Mouse (Mus musculus): ENCODE measurements around the gene Telo2. TPM values are rescaled to one million over a fixed set of nuclear protein-coding genes. Genes with fewer than 3 reads are reported as not detected.

The Telo2 gene
- total RNA-seq, 2 experiments from 2014 or later, result 38.9 to 77.5 TPM

GRCm38 (mm10) chr17:25110590-25110989 is 5.2 kb downstream of the Telo2 start:
- ATAC-seq (replicated peaks; ENCODE audit: low FRiP score, low TSS enrichment, poor library complexity, severe bottlenecking), result no peak

GRCm38 (mm10) chr17:25109578-25109977 is 6.2 kb downstream of the Telo2 start:
- ATAC-seq (replicated peaks; ENCODE audit: low FRiP score, low TSS enrichment, poor library complexity, severe bottlenecking), result peak; percentile 60

GRCm38 (mm10) chr17:25107786-25108185 is 8.0 kb downstream of the Telo2 start:
- ATAC-seq (replicated peaks; ENCODE audit: low FRiP score, low TSS enrichment, poor library complexity, severe bottlenecking), result no peak

- no peak for ATAC-seq (replicated peaks; ENCODE audit: low FRiP score, low TSS enrichment, poor library complexity, severe bottlenecking)
Observed at GRCm38 (mm10) chr17:25101338-25101737, 14.4 kb downstream of the Telo2 start.

GRCm38 (mm10) chr17:25100052-25100451 is 15.7 kb downstream of the Telo2 start:
- ATAC-seq (replicated peaks; ENCODE audit: low FRiP score, low TSS enrichment, poor library complexity, severe bottlenecking), result no peak

- no peak for ATAC-seq (replicated peaks; ENCODE audit: low FRiP score, low TSS enrichment, poor library complexity, severe bottlenecking)
Observed at GRCm38 (mm10) chr17:25096221-25096620, 19.5 kb downstream of the Telo2 start.

GRCm38 (mm10) chr17:25090450-25090849 is 25.3 kb downstream of the Telo2 start:
- no peak for ATAC-seq (replicated peaks; ENCODE audit: low FRiP score, low TSS enrichment, poor library complexity, severe bottlenecking)

- ATAC-seq (replicated peaks; ENCODE audit: low FRiP score, low TSS enrichment, poor library complexity, severe bottlenecking), result peak; percentile 80
Observed at GRCm38 (mm10) chr17:25089158-25089557, 26.6 kb downstream of the Telo2 start.

- ATAC-seq (replicated peaks; ENCODE audit: low FRiP score, low TSS enrichment, poor library complexity, severe bottlenecking), result no peak
Observed at GRCm38 (mm10) chr17:25086724-25087123, 29.0 kb downstream of the Telo2 start.

- ATAC-seq (replicated peaks; ENCODE audit: low FRiP score, low TSS enrichment, poor library complexity, severe bottlenecking), result no peak
Observed at GRCm38 (mm10) chr17:25084835-25085385, 30.9 kb downstream of the Telo2 start.

- 0 out of 2 replicates have a peak, but pooled peaks have one; percentile 40 for ATAC-seq (replicated peaks; ENCODE audit: low FRiP score, low TSS enrichment, poor library complexity, severe bottlenecking)
Observed at GRCm38 (mm10) chr17:25083444-25083931, 32.3 kb downstream of the Telo2 start, which contains the start of gene Tmem204. TSS of gene Tmem204 (minus strand) at chr17:25083591.

- no peak for ATAC-seq (replicated peaks; ENCODE audit: low FRiP score, low TSS enrichment, poor library complexity, severe bottlenecking)
Observed at GRCm38 (mm10) chr17:25082887-25083286, 32.9 kb downstream of the Telo2 start.

- ATAC-seq (replicated peaks; ENCODE audit: low FRiP score, low TSS enrichment, poor library complexity, severe bottlenecking), result no peak
Observed at GRCm38 (mm10) chr17:25082081-25082847, 33.5 kb downstream of the Telo2 start.

GRCm38 (mm10) chr17:25080960-25081381 is 34.8 kb downstream of the Telo2 start:
- no peak for ATAC-seq (replicated peaks; ENCODE audit: low FRiP score, low TSS enrichment, poor library complexity, severe bottlenecking)

- no peak for ATAC-seq (replicated peaks; ENCODE audit: low FRiP score, low TSS enrichment, poor library complexity, severe bottlenecking)
Observed at GRCm38 (mm10) chr17:25080210-25080609, 35.6 kb downstream of the Telo2 start.

GRCm38 (mm10) chr17:25077771-25078372 is 37.9 kb downstream of the Telo2 start:
- no peak for ATAC-seq (replicated peaks; ENCODE audit: low FRiP score, low TSS enrichment, poor library complexity, severe bottlenecking)

- no peak for ATAC-seq (replicated peaks; ENCODE audit: low FRiP score, low TSS enrichment, poor library complexity, severe bottlenecking)
Observed at GRCm38 (mm10) chr17:25076906-25077305, 38.9 kb downstream of the Telo2 start.

GRCm38 (mm10) chr17:25068690-25069089 is 47.1 kb downstream of the Telo2 start:
- ATAC-seq (replicated peaks; ENCODE audit: low FRiP score, low TSS enrichment, poor library complexity, severe bottlenecking), result no peak

- ATAC-seq (replicated peaks; ENCODE audit: low FRiP score, low TSS enrichment, poor library complexity, severe bottlenecking), result no peak
Observed at GRCm38 (mm10) chr17:25067442-25067851, 48.3 kb downstream of the Telo2 start.

- no peak for ATAC-seq (replicated peaks; ENCODE audit: low FRiP score, low TSS enrichment, poor library complexity, severe bottlenecking)
Observed at GRCm38 (mm10) chr17:25066595-25066994, 49.2 kb downstream of the Telo2 start.

Measured in megakaryocyte-erythroid progenitor cell, adult 5-6 weeks (primary cell).